Mouse (Mus musculus) intestine, postnatal 0 days (tissue): ENCODE measurements around the gene Podxl. TPM values are rescaled to one million over a fixed set of nuclear protein-coding genes. Genes with fewer than 3 reads are reported as not detected.

Experiments used
- ATAC-seq: fragments of 200-750 bp; cut with Nextera tagmentation; 2 replicates; pipeline ENCODE4 v1.8.0; 2017; ENCODE audit warnings: mild to moderate bottlenecking, moderate TSS enrichment, moderate library complexity
- H3K27ac ChIP-seq: fragments of 300-500 bp; sonication (generic); 2 replicates; pipeline ENCODE4 v1.5.1; 2014; ENCODE audit warnings: mild to moderate bottlenecking, low read depth, low read length, moderate library complexity
- H3K27me3 ChIP-seq: fragments of 300-500 bp; sonication (generic); replicated peaks from 2 replicates; pipeline ENCODE4 v1.6.1; 2014; ENCODE audit warnings: low read length, mixed read lengths; ENCODE audit not compliant: control insufficient read depth, insufficient read depth
- H3K36me3 ChIP-seq: fragments of 300-500 bp; sonication (generic); 2 replicates; pipeline ENCODE4 v1.6.1; 2014; ENCODE audit warnings: mild to moderate bottlenecking, moderate library complexity; ENCODE audit not compliant: control insufficient read depth, insufficient read depth
- H3K4me1 ChIP-seq: fragments of 300-500 bp; sonication (generic); replicated peaks from 2 replicates; pipeline ENCODE4 v1.6.1; 2014; ENCODE audit warnings: antibody characterized with exemption, low read length, mixed read lengths; ENCODE audit not compliant: control insufficient read depth, insufficient read depth
- H3K4me2 ChIP-seq: fragments of 300-500 bp; sonication (generic); replicated peaks from 2 replicates; pipeline ENCODE4 v1.6.1; 2014; ENCODE audit warnings: low read depth, mild to moderate bottlenecking, moderate library complexity
- H3K4me3 ChIP-seq: fragments of 300-500 bp; sonication (generic); 2 replicates; pipeline ENCODE4 v1.5.1; 2014; ENCODE audit warnings: low read depth, low read length
- H3K9ac ChIP-seq: fragments of 300-500 bp; sonication (generic); 2 replicates; pipeline ENCODE4 v1.6.1; 2014; ENCODE audit warnings: mild to moderate bottlenecking, low read depth, low read length
- H3K9me3 ChIP-seq: fragments of 300-500 bp; sonication (generic); 2 replicates; pipeline ENCODE4 v1.6.1; 2016; ENCODE audit warnings: mixed run types; ENCODE audit not compliant: control insufficient read depth
- CTCF ChIP-seq: sonication (generic); IDR thresholded peaks from 2 replicates; pipeline ENCODE4 v1.5.1; 2016; ENCODE audit warnings: low read depth, mild to moderate bottlenecking, control low read depth, antibody characterized with exemption, moderate library complexity
- WGBS: fragments of 180-500 bp; shearing (Covaris S2); extraction: QIAGEN DNeasy Blood & Tissue Kit; methylation state at CpG from one replicate; pipeline ENCODE4 v1.1.7; 2014; 5-methylcytosine and 5-hydroxymethylcytosine counted together
- polyA plus RNA-seq: library from polyadenylated mRNA; unstranded; fragments of >200 nt; fragmentation: Nextera tagmentation; extraction: Ambion mirVana; gene quantifications from 2 replicates; pipeline ENCODE4 v1.2.1, GENCODE M21; 2015

Gene Podxl
- polyA plus RNA-seq, 1 experiment from 2014 or later, result 29.0 TPM

DNA sequence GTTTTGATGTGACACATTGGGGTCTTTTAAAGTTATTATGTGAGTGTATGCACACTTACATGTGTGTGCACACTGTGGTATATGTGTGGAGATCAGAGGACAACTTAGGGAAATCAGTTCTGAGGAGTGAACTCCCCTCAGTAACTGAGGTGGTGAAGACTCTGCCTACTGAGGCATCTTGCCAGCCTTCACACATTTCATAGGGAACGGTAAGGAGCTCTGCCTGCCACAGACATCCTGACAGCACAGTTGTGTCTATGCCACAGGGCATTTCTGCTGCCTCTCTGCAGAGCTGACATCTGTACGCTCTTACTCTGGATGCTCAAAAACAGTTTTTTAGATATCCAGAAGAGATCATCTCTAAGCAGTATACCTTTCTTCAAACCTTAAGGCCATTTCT lies 67.6 kb downstream of the Podxl start:
- TF ChIP-seq CTCF, result no peak
- Histone ChIP-seq H3K27ac (no peak overlapping the region), H3K4me1 (no peaks in the 10 kb centered on the region), H3K9me3 (no peaks in the 10 kb centered on the region), H3K4me2 (no peak overlapping the region), H3K9ac (no peak overlapping the region), H3K27me3 (no peaks in the 10 kb centered on the region), H3K36me3 (peaks cover 7% of the 10 kb centered on the region), H3K4me3 (no peak overlapping the region)
- no peak for ATAC-seq
- 94% methylated on average over 2 of the region's 2 CpGs for WGBS

DNA sequence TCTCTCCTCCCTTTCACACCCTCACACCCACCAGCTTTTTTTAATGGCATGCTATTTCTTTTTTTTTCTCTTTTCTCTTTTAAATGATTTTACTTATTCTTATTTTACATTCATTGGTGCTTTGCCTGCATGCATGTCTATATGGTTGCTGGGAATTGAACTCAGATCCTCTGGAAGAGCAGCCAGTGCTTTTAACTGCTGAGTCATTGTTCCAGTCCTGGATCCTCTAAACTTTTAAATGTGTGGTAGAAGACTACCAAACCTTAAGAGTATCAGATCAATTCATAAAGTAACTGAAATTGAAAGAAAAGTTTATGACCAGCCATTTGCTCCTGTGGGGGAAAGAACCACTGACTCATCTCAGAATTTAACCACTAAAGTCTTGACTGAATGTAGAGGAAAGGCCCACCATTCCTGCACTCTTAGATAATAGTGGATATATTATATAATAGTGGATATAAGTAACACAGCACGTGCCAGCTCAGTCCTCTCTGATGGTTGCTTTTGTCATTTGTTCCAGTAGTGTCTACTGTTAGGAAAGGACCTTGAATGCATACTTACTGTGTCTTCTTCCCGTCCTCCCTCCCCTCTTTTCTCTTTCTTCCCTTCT lies 68.6 kb downstream of the Podxl start:
- ATAC-seq, result no peak
- H3K36me3 ChIP-seq, result peaks cover 13% of the 10 kb centered on the region
- H3K4me2 ChIP-seq, result no peak overlapping the region
- H3K27ac ChIP-seq, result no peak overlapping the region
- no peaks in the 10 kb centered on the region for H3K4me1 ChIP-seq
- no peaks in the 10 kb centered on the region for H3K9me3 ChIP-seq
- H3K4me3 ChIP-seq, result no peak overlapping the region
- TF ChIP-seq CTCF, result no peak
- H3K27me3 ChIP-seq, result no peaks in the 10 kb centered on the region
- no peak overlapping the region for H3K9ac ChIP-seq
- 94% methylated on average over 2 of the region's 2 CpGs for WGBS

DNA sequence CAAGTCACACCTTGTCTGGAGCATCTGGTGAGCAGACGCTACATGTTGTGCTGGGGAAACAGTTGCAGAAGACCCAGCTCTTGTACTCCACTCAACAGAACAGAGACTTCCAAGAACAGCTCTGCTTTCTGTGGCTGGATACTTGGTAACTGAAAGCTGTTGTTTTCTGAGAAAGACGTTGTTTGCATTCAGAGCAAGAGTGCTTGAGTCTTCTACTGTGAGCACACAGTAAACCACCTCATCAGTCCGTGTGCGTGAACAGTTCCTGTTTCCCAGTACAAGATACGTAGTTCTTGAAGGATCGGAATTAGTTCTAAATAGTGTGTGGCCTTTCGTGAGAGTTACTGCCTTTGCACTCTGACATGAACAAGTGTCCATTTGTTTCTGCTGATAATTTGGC lies 73.8 kb downstream of the Podxl start:
- 95% methylated on average over 7 of the region's 7 CpGs for WGBS

DNA sequence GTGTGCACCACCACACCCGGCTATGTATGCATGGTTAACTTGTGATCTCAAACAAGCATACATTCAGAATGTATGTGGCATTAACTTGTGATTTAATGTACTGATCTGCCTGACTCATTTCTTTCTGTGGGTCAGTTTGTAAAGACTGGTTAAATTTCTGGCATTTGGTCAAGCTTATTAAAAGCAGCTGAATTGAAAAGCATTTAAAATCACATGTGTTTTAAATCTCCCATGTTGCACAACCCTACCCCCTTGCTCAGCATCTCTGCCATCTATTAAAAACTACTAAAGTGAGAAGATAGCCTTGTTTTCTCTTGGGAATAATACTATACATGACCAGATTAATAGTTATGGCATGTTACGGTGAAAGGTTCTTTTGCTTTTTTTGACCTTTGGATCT lies 77.2 kb downstream of the Podxl start:
- Histone ChIP-seq H3K9me3 (no peaks in the 10 kb centered on the region), H3K27me3 (no peaks in the 10 kb centered on the region), H3K27ac (no peak overlapping the region), H3K4me2 (no peak overlapping the region), H3K4me1 (no peaks in the 10 kb centered on the region), H3K4me3 (no peak overlapping the region), H3K9ac (no peak overlapping the region), H3K36me3 (peaks cover 25% of the 10 kb centered on the region; the same call in 1 of the 2 replicates)
- TF ChIP-seq CTCF, result no peak
- no peak for ATAC-seq
- WGBS, result 83% methylated on average over 2 of the region's 2 CpGs

More for the DNA sequence above, 73.8 kb downstream of the Podxl start:
- Histone ChIP-seq H3K27me3 (no peaks in the 10 kb centered on the region), H3K9me3 (no peaks in the 10 kb centered on the region), H3K4me2 (no peak overlapping the region), H3K9ac (no peak overlapping the region), H3K27ac (no peak overlapping the region), H3K4me1 (no peaks in the 10 kb centered on the region), H3K36me3 (peaks cover 19% of the 10 kb centered on the region; the same call in 1 of the 2 replicates), H3K4me3 (no peak overlapping the region)
- ATAC-seq, result no peak
- no peak for TF ChIP-seq CTCF

GRCm38 (mm10) chr6:31480008-31480407 lies 83.8 kb downstream of the Podxl start:
- Histone ChIP-seq H3K27me3 (no peaks in the 10 kb centered on the region), H3K27ac (no peak overlapping the region), H3K4me3 (no peak overlapping the region), H3K9me3 (no peaks in the 10 kb centered on the region), H3K4me2 (no peak overlapping the region), H3K4me1 (no peaks in the 10 kb centered on the region), H3K36me3 (peaks cover 21% of the 10 kb centered on the region), H3K9ac (no peak overlapping the region)
- WGBS, result 86% methylated on average over 4 of the region's 4 CpGs
- no peak for TF ChIP-seq CTCF
- ATAC-seq, result no peak

DNA sequence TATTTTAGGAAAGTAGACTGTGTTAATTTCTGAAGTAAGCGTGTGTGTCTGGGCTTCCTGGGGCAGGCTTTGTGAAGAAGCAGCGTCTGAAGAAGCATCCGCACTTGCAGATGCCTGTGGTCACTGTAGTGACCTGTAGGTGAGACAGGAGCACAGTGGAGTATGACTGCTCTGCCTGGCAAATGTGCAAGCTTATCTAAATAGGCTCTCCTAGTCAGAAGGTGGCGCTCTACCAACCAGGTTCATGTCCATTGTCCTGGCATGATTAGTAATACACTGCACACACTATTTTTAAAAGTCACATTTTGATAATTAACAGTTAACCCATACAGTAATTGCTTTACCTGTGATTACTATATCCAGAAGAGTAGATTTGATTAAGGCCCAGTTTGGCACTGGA lies 85.6 kb downstream of the Podxl start:
- Histone ChIP-seq H3K27ac (no peak overlapping the region), H3K4me3 (no peak overlapping the region), H3K9ac (no peak overlapping the region), H3K4me2 (no peak overlapping the region), H3K9me3 (no peaks in the 10 kb centered on the region), H3K36me3 (peaks cover 24% of the 10 kb centered on the region), H3K4me1 (no peaks in the 10 kb centered on the region), H3K27me3 (no peaks in the 10 kb centered on the region)
- peak; percentile 58 for TF ChIP-seq CTCF
- no peak for ATAC-seq
- 78% methylated on average over 4 of the region's 4 CpGs for WGBS

Other genes starting within 250 kb of the Podxl start
- gene Mkln1, start 165.2 kb downstream of the Podxl start, polyA plus RNA-seq, result 109 and 119 TPM in 2 replicates